Mouse (Mus musculus) erythroblast, embryonic 14.5 days (primary cell): ENCODE measurements around the gene Prpsap1. TPM values are rescaled to one million over a fixed set of nuclear protein-coding genes. Genes with fewer than 3 reads are reported as not detected.

ENCODE experiments used
- H3K27me3 ChIP-seq: 2 replicates; pipeline ENCODE4 v1.6.1; 2012; ENCODE audit warnings: inconsistent platforms; ENCODE audit not compliant: control insufficient read depth
- H3K36me3 ChIP-seq: 2 replicates; pipeline ENCODE4 v1.6.1; 2012; ENCODE audit warnings: mild to moderate bottlenecking, inconsistent platforms; ENCODE audit not compliant: control insufficient read depth
- H3K4me1 ChIP-seq: 2 replicates; pipeline ENCODE4 v1.6.1; 2012; ENCODE audit warnings: inconsistent platforms; ENCODE audit not compliant: control insufficient read depth
- H3K4me3 ChIP-seq: replicated peaks from 2 replicates; pipeline ENCODE3; 2012; ENCODE audit warnings: moderate library complexity, mild to moderate bottlenecking, inconsistent platforms
- H3K9me3 ChIP-seq: 2 replicates; pipeline ENCODE4 v1.6.1; 2012; ENCODE audit warnings: low read length, inconsistent platforms, mixed read lengths; ENCODE audit not compliant: control insufficient read depth
- GATA1 ChIP-seq: IDR thresholded peaks from 2 replicates; pipeline ENCODE4 v1.6.1; 2012; ENCODE audit warnings: low read length, inconsistent platforms, mixed read lengths
- TAL1 ChIP-seq: IDR thresholded peaks from 3 replicates; pipeline ENCODE4 v1.6.1; 2012; ENCODE audit warnings: low read length, inconsistent platforms, mixed read lengths
- polyA plus RNA-seq: library from polyadenylated mRNA; stranded (reverse); fragments of >175 nt; gene quantifications from 2 replicates; pipeline ENCODE4 v1.2.3, GENCODE M21; 2012

Gene Prpsap1
- polyA plus RNA-seq, 1 experiment: 1.4 TPM

GRCm38 (mm10) chr11:116532810-116533338 is 38.9 kb upstream of the Prpsap1 start:
- TF ChIP-seq GATA1 (no peak), TAL1 (no peak)
- Histone ChIP-seq H3K4me1 (peaks cover 92% of the 10 kb centered on the region), H3K4me3 (peak overlapping the region; percentile 70), H3K27me3 (peaks cover 42% of the 10 kb centered on the region), H3K36me3 (peaks cover 49% of the 10 kb centered on the region), H3K9me3 (no peaks in the 10 kb centered on the region)

- H3K36me3 ChIP-seq: peaks cover 44% of the 10 kb centered on the region
- no peaks in the 10 kb centered on the region for H3K9me3 ChIP-seq
- peaks cover 89% of the 10 kb centered on the region for H3K4me1 ChIP-seq
- TF ChIP-seq GATA1 (no peak), TAL1 (no peak)
- peak overlapping the region; percentile 70 for H3K4me3 ChIP-seq
- H3K27me3 ChIP-seq: peaks cover 42% of the 10 kb centered on the region
Measured at GRCm38 (mm10) chr11:116532262-116532809, 38.3 kb upstream of the Prpsap1 start.

GRCm38 (mm10) chr11:116531371-116532191 is 37.6 kb upstream of the Prpsap1 start:
- Histone ChIP-seq H3K27me3 (peaks cover 45% of the 10 kb centered on the region), H3K4me3 (peak overlapping the region; percentile 70), H3K4me1 (peaks cover 82% of the 10 kb centered on the region), H3K9me3 (no peaks in the 10 kb centered on the region), H3K36me3 (peaks cover 36% of the 10 kb centered on the region)
- TF ChIP-seq GATA1: no peak
- TF ChIP-seq TAL1: no peak

- Histone ChIP-seq H3K9me3 (no peaks in the 10 kb centered on the region), H3K36me3 (peaks cover 25% of the 10 kb centered on the region), H3K4me1 (peaks cover 70% of the 10 kb centered on the region), H3K4me3 (peak within 1 kb of the TSS; percentile 70), H3K27me3 (peaks cover 52% of the 10 kb centered on the region)
- TF ChIP-seq GATA1: no peak
- TF ChIP-seq TAL1: no peak
Measured at GRCm38 (mm10) chr11:116530187-116531147, 36.5 kb upstream of the Prpsap1 start, which contains the start of gene Sphk1. Gene Sphk1 (plus strand): TSS chr11:116530925.

GRCm38 (mm10) chr11:116528636-116529320 is 34.8 kb upstream of the Prpsap1 start:
- peaks cover 54% of the 10 kb centered on the region for H3K4me1 ChIP-seq
- H3K27me3 ChIP-seq: peaks cover 56% of the 10 kb centered on the region
- peaks cover 14% of the 10 kb centered on the region for H3K36me3 ChIP-seq
- no peak overlapping the region for H3K4me3 ChIP-seq
- no peak for TF ChIP-seq GATA1
- TF ChIP-seq TAL1: no peak
- no peaks in the 10 kb centered on the region for H3K9me3 ChIP-seq

- no peak overlapping the region for H3K4me3 ChIP-seq
- TF ChIP-seq TAL1: no peak
- TF ChIP-seq GATA1: no peak
- peaks cover 3% of the 10 kb centered on the region; the same call in 1 of the 2 replicates for H3K36me3 ChIP-seq
- H3K9me3 ChIP-seq: no peaks in the 10 kb centered on the region
- H3K4me1 ChIP-seq: peaks cover 23% of the 10 kb centered on the region
- H3K27me3 ChIP-seq: peaks cover 44% of the 10 kb centered on the region
Measured at GRCm38 (mm10) chr11:116523699-116524189, 29.7 kb upstream of the Prpsap1 start.

- TF ChIP-seq TAL1 (no peak), GATA1 (no peak)
- Histone ChIP-seq H3K4me1 (peaks cover 18% of the 10 kb centered on the region), H3K27me3 (peaks cover 49% of the 10 kb centered on the region), H3K9me3 (no peaks in the 10 kb centered on the region), H3K36me3 (no peaks in the 10 kb centered on the region), H3K4me3 (no peak overlapping the region)
Measured at GRCm38 (mm10) chr11:116522886-116523698, 29.1 kb upstream of the Prpsap1 start.
